Mouse (Mus musculus) C2C12 (cell line): ENCODE data around the gene Aox3. TPM values are rescaled to one million over a fixed set of nuclear protein-coding genes. Genes with fewer than 3 reads are reported as not detected.

Source experiments
- H3K27me3 ChIP-seq: one replicate; pipeline ENCODE4 v1.6.1; 2011; ENCODE audit not compliant: control insufficient read depth, insufficient read depth, insufficient read length
- H3K36me3 ChIP-seq: one replicate; pipeline ENCODE4 v1.6.1; 2011; ENCODE audit not compliant: control insufficient read depth, insufficient read depth
- H3K4me3 ChIP-seq: one replicate; pipeline ENCODE4 v1.5.1; 2011; ENCODE audit warnings: mild to moderate bottlenecking, control low read depth; ENCODE audit not compliant: poor library complexity, insufficient read depth, severe bottlenecking
- H3K79me2 ChIP-seq: one replicate; pipeline ENCODE4 v1.6.1; 2011; ENCODE audit not compliant: control insufficient read depth, insufficient read depth
- H3K79me3 ChIP-seq: one replicate; pipeline ENCODE4 v1.6.1; 2011; ENCODE audit warnings: low read depth, control low read depth
- H3ac ChIP-seq: one replicate; pipeline ENCODE3; 2011; ENCODE audit warnings: low read depth; ENCODE audit not compliant: control insufficient read depth, insufficient read length
- CEBPB ChIP-seq: IDR thresholded peaks from one replicate; pipeline ENCODE4 v1.6.1; 2011; ENCODE audit warnings: low read depth, mild to moderate bottlenecking, control low read depth, moderate library complexity
- CTCF ChIP-seq: IDR thresholded peaks from one replicate; pipeline ENCODE4 v1.5.1; 2011; ENCODE audit not compliant: control insufficient read depth, insufficient read depth, insufficient read length
- FOSL1 ChIP-seq: IDR thresholded peaks from one replicate; pipeline ENCODE4 v1.8.0; 2011; ENCODE audit warnings: mild to moderate bottlenecking, low read length; ENCODE audit not compliant: poor library complexity, insufficient read depth, severe bottlenecking
- MAX ChIP-seq: IDR thresholded peaks from one replicate; pipeline ENCODE4 v1.6.1; 2011; ENCODE audit warnings: mild to moderate bottlenecking, control low read depth
- MYOD1 ChIP-seq: IDR thresholded peaks from one replicate; pipeline ENCODE4 v1.6.1; 2011; ENCODE audit warnings: low read depth; ENCODE audit not compliant: control insufficient read depth, insufficient read length
- MYOG ChIP-seq: IDR thresholded peaks from one replicate; pipeline ENCODE4 v1.6.1; 2011; ENCODE audit not compliant: control insufficient read depth, insufficient read length; ENCODE audit errors: extremely low read depth
- USF1 ChIP-seq: IDR thresholded peaks from one replicate; pipeline ENCODE4 v1.6.1; 2011; ENCODE audit warnings: low read depth, mild to moderate bottlenecking, control low read depth, moderate library complexity
- polyA plus RNA-seq: library from polyadenylated mRNA; unstranded; fragments of >200 nt; fragmentation: generic; extraction: Trizol; gene quantifications from one replicate; pipeline ENCODE4 v1.2.1, GENCODE M21; 2012; ENCODE audit warnings: missing spikeins

Gene Aox3
- polyA plus RNA-seq, 1 experiment = 0.01 TPM

DNA sequence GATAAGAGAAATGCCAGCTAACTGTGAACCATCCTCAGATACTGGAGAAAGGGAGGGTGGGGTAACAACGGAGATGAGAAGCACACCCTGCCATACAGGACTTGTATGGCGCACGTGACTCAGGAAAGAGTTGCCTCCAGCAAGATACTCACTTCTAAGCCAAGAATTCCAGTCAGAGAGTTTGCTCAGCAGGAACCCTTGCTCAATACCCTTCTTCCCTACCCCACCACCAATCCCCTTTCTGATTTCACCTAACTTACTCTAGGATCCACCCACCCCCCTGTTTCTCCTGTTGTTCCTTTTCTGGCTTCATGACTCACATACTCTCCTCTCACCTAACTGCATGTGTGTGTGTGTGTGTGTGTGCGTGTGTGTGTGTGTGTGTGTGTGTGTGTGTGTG is 1.6 kb upstream of the Aox3 start:
- Histone ChIP-seq H3K36me3 (no peaks in the 10 kb centered on the region), H3K79me3 (no peaks in the 10 kb centered on the region), H3K4me3 (no peak overlapping the region), H3K27me3 (no peaks in the 10 kb centered on the region), H3K79me2 (no peaks in the 10 kb centered on the region), H3ac (no peak overlapping the region)
- no peak for TF ChIP-seq MAX
- TF ChIP-seq CEBPB = no peak
- TF ChIP-seq MYOD1 = no peak
- TF ChIP-seq USF1 = no peak
- TF ChIP-seq MYOG = no peak
- no peak for TF ChIP-seq FOSL1
- no peak for TF ChIP-seq CTCF

- TF ChIP-seq MAX (no peak), FOSL1 (no peak), CTCF (no peak), CEBPB (no peak), USF1 (no peak), MYOG (no peak), MYOD1 (no peak)
- Histone ChIP-seq H3K79me3 (no peaks in the 10 kb centered on the region), H3K79me2 (no peaks in the 10 kb centered on the region), H3K36me3 (no peaks in the 10 kb centered on the region), H3K27me3 (no peaks in the 10 kb centered on the region), H3K4me3 (no peak overlapping the region), H3ac (no peak overlapping the region)
These were observed 511 bp downstream of the Aox3 start for GRCm38 (mm10) chr1:58113441-58113840.

DNA sequence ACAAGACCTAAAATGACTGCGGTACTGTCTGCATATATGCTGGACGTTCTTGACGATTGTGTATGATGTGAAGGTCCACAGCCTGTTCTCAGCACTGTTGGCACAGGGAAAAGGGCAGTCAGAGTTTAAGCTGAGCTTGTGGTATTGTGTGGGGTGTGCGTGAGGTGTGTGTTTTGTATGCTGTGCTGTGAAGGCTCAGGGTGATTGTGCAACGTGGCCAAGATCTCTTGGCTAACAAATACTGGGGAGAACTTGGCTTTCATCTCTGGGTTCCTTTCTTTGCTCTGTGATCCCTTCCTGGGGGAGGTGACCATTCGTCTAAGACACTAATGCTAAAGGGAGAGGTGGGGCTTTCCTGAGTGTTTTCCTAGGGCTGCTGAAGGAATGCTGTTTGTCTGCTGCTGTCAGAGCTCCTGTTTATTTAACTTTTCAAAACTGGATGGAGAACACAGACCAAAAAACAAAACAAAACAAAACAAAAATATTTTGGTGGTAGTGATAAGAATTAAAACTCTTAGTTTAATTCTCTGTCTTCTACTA is 1.2 kb downstream of the Aox3 start:
- Histone ChIP-seq H3ac (no peak overlapping the region), H3K79me3 (no peaks in the 10 kb centered on the region), H3K4me3 (no peak overlapping the region), H3K79me2 (no peaks in the 10 kb centered on the region), H3K36me3 (no peaks in the 10 kb centered on the region), H3K27me3 (no peaks in the 10 kb centered on the region)
- TF ChIP-seq USF1 (no peak), MYOD1 (no peak), MAX (no peak)

- Histone ChIP-seq H3K4me3 (no peak overlapping the region), H3K79me2 (no peaks in the 10 kb centered on the region), H3K27me3 (no peaks in the 10 kb centered on the region), H3K79me3 (no peaks in the 10 kb centered on the region), H3ac (no peak overlapping the region), H3K36me3 (no peaks in the 10 kb centered on the region)
- TF ChIP-seq CTCF (no peak), USF1 (no peak), FOSL1 (no peak), CEBPB (no peak), MYOD1 (no peak), MYOG (no peak), MAX (no peak)
These were observed 1.9 kb downstream of the Aox3 start for GRCm38 (mm10) chr1:58114666-58115375.

GRCm38 (mm10) chr1:58118231-58118630 is 5.3 kb downstream of the Aox3 start:
- Histone ChIP-seq H3K36me3 (no peaks in the 10 kb centered on the region), H3K79me2 (no peaks in the 10 kb centered on the region), H3ac (no peak overlapping the region), H3K79me3 (no peaks in the 10 kb centered on the region), H3K4me3 (no peak overlapping the region), H3K27me3 (no peaks in the 10 kb centered on the region)
- TF ChIP-seq MYOG (no peak), FOSL1 (no peak), CTCF (no peak), CEBPB (no peak), USF1 (no peak), MAX (no peak), MYOD1 (no peak)

- H3K36me3 ChIP-seq = no peaks in the 10 kb centered on the region
- no peak for TF ChIP-seq CTCF
- TF ChIP-seq MYOG = no peak
- TF ChIP-seq CEBPB = no peak
- no peak for TF ChIP-seq MYOD1
- no peak for TF ChIP-seq USF1
These were observed 12.0 kb downstream of the Aox3 start for GRCm38 (mm10) chr1:58124901-58125300.

More at GRCm38 (mm10) chr1:58124901-58125300, 12.0 kb downstream of the Aox3 start:
- Histone ChIP-seq H3ac (no peak overlapping the region), H3K79me2 (no peaks in the 10 kb centered on the region), H3K27me3 (peaks cover 4% of the 10 kb centered on the region), H3K4me3 (no peak overlapping the region), H3K79me3 (no peaks in the 10 kb centered on the region)
